Mouse (Mus musculus) lung, embryonic 14.5 days (tissue): Measurements from ENCODE around the gene Ufsp2. TPM values are rescaled to one million over a fixed set of nuclear protein-coding genes. Genes with fewer than 3 reads are reported as not detected.

Source experiments
- ATAC-seq: fragments of 200-750 bp; cut with Nextera tagmentation; 2 replicates; pipeline ENCODE4 v1.8.0; 2017; ENCODE audit warnings: mild to moderate bottlenecking, moderate TSS enrichment, moderate library complexity; ENCODE audit not compliant: insufficient read depth
- DNase-seq: peaks from one replicate; pipeline ENCODE4 v3.0.0-alpha.2; 2015
- H3K27ac ChIP-seq: fragments of 300-500 bp; sonication (generic); 2 replicates; pipeline ENCODE4 v1.5.1; 2014; ENCODE audit warnings: low read depth, mild to moderate bottlenecking, moderate library complexity
- H3K27me3 ChIP-seq: fragments of 300-500 bp; sonication (generic); 2 replicates; pipeline ENCODE4 v1.6.1; 2014; ENCODE audit warnings: low read length, control low read depth; ENCODE audit not compliant: insufficient read depth
- H3K36me3 ChIP-seq: fragments of 300-500 bp; sonication (generic); 2 replicates; pipeline ENCODE4 v1.6.1; 2014; ENCODE audit warnings: control low read depth; ENCODE audit not compliant: insufficient read depth
- H3K4me1 ChIP-seq: fragments of 300-500 bp; sonication (generic); 2 replicates; pipeline ENCODE4 v1.6.1; 2014; ENCODE audit warnings: antibody characterized with exemption, control low read depth; ENCODE audit not compliant: insufficient read depth
- H3K4me2 ChIP-seq: fragments of 300-500 bp; sonication (generic); 2 replicates; pipeline ENCODE4 v1.6.1; 2014; ENCODE audit warnings: mild to moderate bottlenecking
- H3K4me3 ChIP-seq: fragments of 300-500 bp; sonication (generic); 2 replicates; pipeline ENCODE4 v1.5.1; 2014; ENCODE audit warnings: low read depth, low read length
- H3K9ac ChIP-seq: fragments of 300-500 bp; sonication (generic); 2 replicates; pipeline ENCODE4 v1.6.1; 2014
- H3K9me3 ChIP-seq: fragments of 300-500 bp; sonication (generic); 2 replicates; pipeline ENCODE4 v1.6.1; 2016; ENCODE audit warnings: low read depth, low read length, control low read depth
- CTCF ChIP-seq: IDR thresholded peaks from 2 replicates; pipeline ENCODE4 v1.5.1; 2016; ENCODE audit warnings: antibody characterized with exemption, low read depth
- WGBS: fragments of 180-500 bp; shearing (Covaris S2); extraction: QIAGEN DNeasy Blood & Tissue Kit; methylation state at CpG from one replicate; pipeline ENCODE4 v1.1.7; 2014; 5-methylcytosine and 5-hydroxymethylcytosine counted together
- polyA plus RNA-seq: library from polyadenylated mRNA; unstranded; fragments of >200 nt; fragmentation: Nextera tagmentation; extraction: Ambion mirVana; gene quantifications from 2 replicates; pipeline ENCODE4 v1.2.1, GENCODE M21; 2014

Gene Ufsp2
- polyA plus RNA-seq, 1 experiment from 2014 or later = 75.3 TPM

- Histone ChIP-seq H3K9ac (peak within 1 kb of the TSS; percentile 78), H3K27ac (peak within 1 kb of the TSS; percentile 98), H3K4me1 (peaks cover 4% of the 10 kb centered on the region; the same call in 1 of the 2 replicates), H3K27me3 (no peaks in the 10 kb centered on the region), H3K4me3 (peak within 1 kb of the TSS; percentile 51), H3K36me3 (peaks cover 28% of the 10 kb centered on the region), H3K9me3 (no peaks in the 10 kb centered on the region), H3K4me2 (peak within 1 kb of the TSS; percentile 91)
- ATAC-seq (peak; percentile 1; the same call in 1 of the 2 replicates), DNase-seq (peak; percentile 42)
- TF ChIP-seq CTCF = no peak
- 2% methylated on average over 22 of the region's 22 CpGs for WGBS
These were observed 23.9 kb downstream of the Ufsp2 start, which contains the start of gene Lrp2bp for GRCm38 (mm10) chr8:45999138-45999783. Lrp2bp (plus strand) TSS chr8:45999303.

GRCm38 (mm10) chr8:45999784-46000705 is 24.7 kb downstream of the Ufsp2 start:
- DNase-seq (peak; percentile 99), ATAC-seq (peak; percentile 99)
- Histone ChIP-seq H3K36me3 (peaks cover 25% of the 10 kb centered on the region), H3K4me2 (peak overlapping the region; percentile 91), H3K9me3 (no peaks in the 10 kb centered on the region), H3K4me1 (peaks cover 4% of the 10 kb centered on the region; the same call in 1 of the 2 replicates), H3K27me3 (no peaks in the 10 kb centered on the region), H3K4me3 (peak overlapping the region; percentile 51), H3K9ac (peak overlapping the region; percentile 78), H3K27ac (peak overlapping the region; percentile 98)
- 5% methylated on average over 55 of the region's 55 CpGs for WGBS
- TF ChIP-seq CTCF = no peak

DNA sequence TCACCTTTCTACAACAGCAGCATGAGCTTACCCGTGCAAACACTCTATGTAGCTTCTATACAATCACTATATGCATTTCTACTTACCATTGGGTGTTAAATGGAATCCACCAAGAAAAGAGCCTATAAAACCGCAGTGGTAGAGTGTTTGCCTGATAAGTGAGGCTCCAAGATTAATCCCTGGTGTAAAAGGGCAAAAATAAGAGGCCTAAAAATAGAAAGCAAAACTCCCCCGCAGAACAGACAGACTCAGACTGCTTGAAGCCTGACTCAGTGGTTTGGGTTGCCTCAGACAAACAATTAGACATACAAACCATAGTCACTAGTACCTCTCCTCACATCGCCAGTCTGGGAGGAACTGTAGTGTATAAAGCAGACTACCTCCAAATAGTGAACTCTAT is 30.3 kb downstream of the Ufsp2 start, which contains the start of gene Ankrd37:
Gene Ankrd37 (minus strand): TSS at position 112 of the 400 bp plus-strand sequence.
- Histone ChIP-seq H3K27ac (no peak within 1 kb of the TSS), H3K9me3 (no peaks in the 10 kb centered on the region)

GRCm38 (mm10) chr8:46007050-46007672 is 31.8 kb downstream of the Ufsp2 start:
- ATAC-seq = no peak

More for the DNA sequence above, 30.3 kb downstream of the Ufsp2 start, which contains the start of gene Ankrd37:
- no peak for DNase-seq
- Histone ChIP-seq H3K27me3 (no peaks in the 10 kb centered on the region), H3K9ac (no peak within 1 kb of the TSS), H3K4me3 (no peak within 1 kb of the TSS), H3K36me3 (no peaks in the 10 kb centered on the region), H3K4me1 (peaks cover under 1% of the 10 kb centered on the region; the same call in 1 of the 2 replicates), H3K4me2 (no peak within 1 kb of the TSS)
- WGBS = 51% methylated on average over 4 of the region's 4 CpGs
- no peak for TF ChIP-seq CTCF
- ATAC-seq = no peak

DNA sequence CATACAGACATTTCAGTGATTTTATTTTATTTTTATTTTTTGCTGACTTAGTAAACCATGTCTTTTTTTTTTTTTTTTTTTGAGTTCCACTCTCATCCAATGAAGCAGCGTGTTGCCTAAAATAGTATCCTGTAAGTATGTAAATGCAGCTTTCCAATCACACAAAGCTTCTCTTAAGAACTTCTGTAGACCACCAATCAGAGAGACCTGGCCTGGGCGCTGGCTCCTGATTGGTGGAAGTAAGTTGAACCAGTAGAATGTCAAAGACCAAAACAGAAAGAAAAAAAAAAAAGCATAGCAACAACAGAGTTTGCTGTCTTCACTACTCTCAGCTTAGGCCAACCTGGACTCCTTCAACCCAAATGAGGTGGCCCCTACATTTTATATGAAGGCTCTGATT is 35.0 kb downstream of the Ufsp2 start:
- Histone ChIP-seq H3K9me3 (no peaks in the 10 kb centered on the region), H3K36me3 (no peaks in the 10 kb centered on the region), H3K27ac (0 out of 2 replicates have a peak overlapping the region, but pooled peaks have one; percentile 38), H3K4me3 (no peak overlapping the region; the same call in 1 of the 2 replicates), H3K4me1 (peaks cover 3% of the 10 kb centered on the region; the same call in 1 of the 2 replicates), H3K9ac (peak overlapping the region; percentile 26; the same call in 1 of the 2 replicates), H3K4me2 (peak overlapping the region; percentile 53), H3K27me3 (no peaks in the 10 kb centered on the region)
- 65% methylated on average over 2 of the region's 2 CpGs for WGBS
- DNase-seq (peak; percentile 58), ATAC-seq (peak; percentile 70)
- TF ChIP-seq CTCF = no peak

More at GRCm38 (mm10) chr8:46007050-46007672, 31.8 kb downstream of the Ufsp2 start:
- Histone ChIP-seq H3K4me1 (peaks cover 3% of the 10 kb centered on the region; the same call in 1 of the 2 replicates), H3K27ac (no peak overlapping the region), H3K27me3 (no peaks in the 10 kb centered on the region), H3K4me2 (no peak overlapping the region), H3K4me3 (no peak overlapping the region), H3K9me3 (no peaks in the 10 kb centered on the region), H3K9ac (no peak overlapping the region), H3K36me3 (no peaks in the 10 kb centered on the region)
- WGBS = 55% methylated on average over 3 of the region's 3 CpGs
- no peak for DNase-seq
- no peak for TF ChIP-seq CTCF
